Mouse (Mus musculus) spleen, adult 18-20 months (tissue): ENCODE data around the gene Col4a6.

Experiments
- DNase-seq, 2 experiments: peaks; one replicate each; pipeline ENCODE4 v3.0.0; 2022; ENCODE audit warnings: mixed read lengths in 2 of 2

Gene Col4a6

GRCm38 (mm10) chrX:141473470-141474302 lies at the start of gene Col4a6:
Col4a6 (minus strand) TSS chrX:141474076.
- DNase-seq, result no peak

GRCm38 (mm10) chrX:141503125-141503524 lies 29.2 kb upstream of the Col4a6 start:
- DNase-seq, result no peak

- DNase-seq, result no peak
Measured at GRCm38 (mm10) chrX:141494545-141494944, 20.7 kb upstream of the Col4a6 start.

GRCm38 (mm10) chrX:141475566-141476327 lies 1.9 kb upstream of the Col4a6 start:
- no peak for DNase-seq

- DNase-seq, result peak in 1 of 2 experiments; percentile 9
Measured at GRCm38 (mm10) chrX:141475110-141475509, 1.2 kb upstream of the Col4a6 start, which contains the start of gene Col4a5. Col4a5 (plus strand) TSS chrX:141475385.

GRCm38 (mm10) chrX:141447936-141448335 lies 25.9 kb downstream of the Col4a6 start:
- no peak for DNase-seq

GRCm38 (mm10) chrX:141439423-141439822 lies 34.5 kb downstream of the Col4a6 start:
- no peak for DNase-seq

GRCm38 (mm10) chrX:141436780-141437179 lies 37.1 kb downstream of the Col4a6 start:
- no peak for DNase-seq

GRCm38 (mm10) chrX:141415318-141415717 lies 58.6 kb downstream of the Col4a6 start:
- no peak for DNase-seq

GRCm38 (mm10) chrX:141396243-141396642 lies 77.6 kb downstream of the Col4a6 start:
- DNase-seq, result no peak

GRCm38 (mm10) chrX:141385399-141386105 lies 88.3 kb downstream of the Col4a6 start:
- DNase-seq, result no peak

- DNase-seq, result no peak
Measured at GRCm38 (mm10) chrX:141384632-141385031, 89.2 kb downstream of the Col4a6 start.

GRCm38 (mm10) chrX:141370276-141370675 lies 103.6 kb downstream of the Col4a6 start:
- no peak for DNase-seq

- DNase-seq, result no peak
Measured at GRCm38 (mm10) chrX:141363331-141363730, 110.5 kb downstream of the Col4a6 start.

GRCm38 (mm10) chrX:141341417-141341816 lies 132.5 kb downstream of the Col4a6 start:
- no peak for DNase-seq

- no peak for DNase-seq
Measured at GRCm38 (mm10) chrX:141328044-141328443, 145.8 kb downstream of the Col4a6 start.

- DNase-seq, result no peak
Measured at GRCm38 (mm10) chrX:141324201-141324600, 149.7 kb downstream of the Col4a6 start.

- no peak for DNase-seq
Measured at GRCm38 (mm10) chrX:141316217-141316616, 157.7 kb downstream of the Col4a6 start.

GRCm38 (mm10) chrX:141315795-141316194 lies 158.1 kb downstream of the Col4a6 start:
- no peak for DNase-seq

GRCm38 (mm10) chrX:141292702-141293462 lies 181.0 kb downstream of the Col4a6 start:
- DNase-seq, result no peak

GRCm38 (mm10) chrX:141276397-141276796 lies 197.5 kb downstream of the Col4a6 start:
- DNase-seq, result no peak

GRCm38 (mm10) chrX:141265986-141266385 lies 207.9 kb downstream of the Col4a6 start:
- DNase-seq, result no peak
